Mouse (Mus musculus) limb, embryonic 11.5 days (tissue): ENCODE data around the gene Slc12a8. TPM values are rescaled to one million over a fixed set of nuclear protein-coding genes. Genes with fewer than 3 reads are reported as not detected.

Experiments used
- ATAC-seq: fragments of 200-750 bp; cut with Nextera tagmentation; 2 replicates; pipeline ENCODE4 v1.8.0; 2017; ENCODE audit warnings: low read depth; ENCODE audit not compliant: insufficient number of reproducible peaks, low FRiP score, low TSS enrichment
- DNase-seq: peaks from one replicate; pipeline ENCODE4 v3.0.0-alpha.2; 2015; ENCODE audit warnings: low spot score
- H3K27ac ChIP-seq: fragments of 300-500 bp; sonication (generic); replicated peaks from 2 replicates; pipeline ENCODE4 v1.5.1; 2014; ENCODE audit warnings: low read depth, mild to moderate bottlenecking, low read length
- H3K27me3 ChIP-seq: fragments of 300-500 bp; sonication (generic); 2 replicates; pipeline ENCODE4 v1.6.1; 2014; ENCODE audit warnings: mild to moderate bottlenecking, low read length, mixed read lengths; ENCODE audit not compliant: control insufficient read depth, insufficient read depth
- H3K36me3 ChIP-seq: fragments of 300-500 bp; sonication (generic); 2 replicates; pipeline ENCODE4 v1.6.1; 2014; ENCODE audit warnings: mild to moderate bottlenecking, low read length, moderate library complexity, mixed read lengths; ENCODE audit not compliant: control insufficient read depth, insufficient read depth
- H3K4me1 ChIP-seq: fragments of 300-500 bp; sonication (generic); 2 replicates; pipeline ENCODE4 v1.6.1; 2014; ENCODE audit warnings: low read length, mixed read lengths; ENCODE audit not compliant: control insufficient read depth, insufficient read depth
- H3K4me2 ChIP-seq: fragments of 300-500 bp; sonication (generic); 2 replicates; pipeline ENCODE4 v1.6.1; 2014; ENCODE audit warnings: low read depth, mild to moderate bottlenecking, moderate library complexity; ENCODE audit not compliant: severe bottlenecking
- H3K4me3 ChIP-seq: fragments of 300-500 bp; sonication (generic); 2 replicates; pipeline ENCODE4 v1.5.1; 2014; ENCODE audit warnings: low read depth, low read length
- H3K9ac ChIP-seq: fragments of 300-500 bp; sonication (generic); 2 replicates; pipeline ENCODE4 v1.6.1; 2014; ENCODE audit warnings: mild to moderate bottlenecking, low read length
- H3K9me3 ChIP-seq: fragments of 300-500 bp; sonication (generic); 2 replicates; pipeline ENCODE4 v1.6.1; 2016; ENCODE audit warnings: low read length; ENCODE audit not compliant: control insufficient read depth
- WGBS: fragments of 180-500 bp; shearing (Covaris S2); extraction: QIAGEN DNeasy Blood & Tissue Kit; methylation state at CpG from one replicate; pipeline ENCODE4 v1.1.7; 2014; 5-methylcytosine and 5-hydroxymethylcytosine counted together
- polyA plus RNA-seq: library from polyadenylated mRNA; unstranded; fragments of >200 nt; fragmentation: Nextera tagmentation; extraction: Ambion mirVana; gene quantifications from 2 replicates; pipeline ENCODE4 v1.2.1, GENCODE M21; 2014

Slc12a8 gene
- polyA plus RNA-seq, 1 experiment from 2014 or later: 0.49 TPM

DNA sequence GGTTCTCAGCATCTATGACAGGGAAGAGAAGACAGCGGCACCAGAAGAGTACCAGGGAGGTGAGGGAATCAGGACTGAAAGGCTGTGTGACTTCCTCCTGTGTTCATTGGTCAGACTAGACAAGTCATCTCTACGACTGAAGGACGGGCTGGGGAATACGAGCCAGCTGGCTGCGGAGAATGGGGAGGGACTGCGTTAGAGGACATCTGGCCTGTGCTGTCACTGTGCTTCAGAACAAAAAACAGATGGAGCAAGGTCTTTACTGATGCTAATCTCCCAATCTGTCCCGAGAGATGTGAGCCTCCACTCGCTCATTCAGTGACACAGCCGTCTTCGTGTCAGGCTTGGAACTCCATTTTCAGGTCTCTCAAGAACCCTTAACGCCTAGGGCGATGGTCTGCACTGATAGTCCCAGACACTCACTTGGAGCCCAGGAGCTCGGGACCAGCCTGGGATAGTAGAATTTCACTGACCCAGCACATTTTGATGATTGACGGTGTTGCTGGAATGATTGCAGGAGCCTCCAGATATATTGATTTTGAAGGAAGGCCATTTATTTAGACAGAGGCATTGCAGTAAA, 156.5 kb downstream of the Slc12a8 start:
- no peak for ATAC-seq
- WGBS: 41% methylated on average over 14 of the region's 14 CpGs

DNA sequence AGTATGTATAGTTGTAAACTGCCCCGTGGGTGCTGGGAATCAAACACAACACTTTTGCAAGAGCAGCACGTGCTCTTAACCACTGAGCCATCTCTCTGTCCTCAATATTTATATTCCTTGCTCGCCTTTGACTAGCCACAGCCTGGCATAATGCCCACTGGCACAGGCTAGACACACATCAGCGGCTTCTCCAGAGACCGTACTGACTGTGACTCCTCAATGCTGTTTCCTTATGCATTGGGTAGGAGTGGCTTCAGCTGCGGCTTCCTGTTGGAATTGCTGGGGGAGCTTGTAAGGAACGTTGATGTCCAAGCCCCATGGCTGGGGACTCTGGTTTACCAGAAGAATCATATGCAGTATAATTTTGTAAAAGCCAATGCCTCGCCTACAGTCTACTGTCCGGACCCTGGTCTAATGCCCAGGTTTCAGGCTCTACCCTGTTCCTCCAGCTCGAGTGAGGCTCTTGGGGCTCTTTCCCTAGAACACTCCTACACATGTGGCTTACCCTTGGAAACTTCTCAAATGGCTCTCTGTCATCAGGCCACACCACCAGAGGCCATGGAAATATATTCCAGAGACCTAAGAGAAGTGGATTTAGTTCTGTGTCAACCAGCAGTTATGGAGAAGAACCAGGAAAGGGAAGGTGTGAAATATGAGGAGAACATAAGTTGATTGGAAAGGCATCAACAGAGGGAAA, 158.2 kb downstream of the Slc12a8 start:
- Histone ChIP-seq H3K9me3 (no peaks in the 10 kb centered on the region), H3K4me1 (no peaks in the 10 kb centered on the region), H3K4me2 (no peak overlapping the region), H3K36me3 (no peaks in the 10 kb centered on the region), H3K27me3 (no peaks in the 10 kb centered on the region), H3K4me3 (no peak overlapping the region), H3K27ac (no peak overlapping the region), H3K9ac (no peak overlapping the region)
- DNase-seq (no peak), ATAC-seq (no peak)
- 87% methylated on average over 10 of the region's 10 CpGs for WGBS

More for the DNA sequence above, 156.5 kb downstream of the Slc12a8 start:
- Histone ChIP-seq H3K4me2 (no peak overlapping the region), H3K27me3 (no peaks in the 10 kb centered on the region), H3K9me3 (no peaks in the 10 kb centered on the region), H3K9ac (no peak overlapping the region), H3K4me1 (no peaks in the 10 kb centered on the region), H3K36me3 (no peaks in the 10 kb centered on the region), H3K4me3 (no peak overlapping the region), H3K27ac (no peak overlapping the region)
- DNase-seq: no peak

DNA sequence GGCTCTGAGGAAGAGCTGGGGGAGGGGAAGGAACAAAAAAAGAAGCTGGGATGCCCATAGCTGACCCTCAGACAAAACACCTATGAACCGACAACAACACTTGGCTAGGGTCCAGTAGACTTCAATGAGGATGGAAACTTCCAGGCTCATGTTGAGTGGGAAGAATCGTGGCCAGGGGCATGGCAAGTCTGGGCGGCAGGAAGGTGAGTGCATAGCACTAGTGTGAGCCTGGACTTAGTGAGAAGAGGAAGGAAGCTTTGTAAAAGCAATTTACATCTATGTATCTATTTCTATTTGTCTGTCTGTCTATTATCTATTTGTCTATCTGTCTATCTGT, 158.7 kb downstream of the Slc12a8 start:
- Histone ChIP-seq H3K36me3 (no peaks in the 10 kb centered on the region), H3K4me2 (no peak overlapping the region), H3K9me3 (no peaks in the 10 kb centered on the region), H3K4me3 (no peak overlapping the region), H3K27me3 (no peaks in the 10 kb centered on the region), H3K9ac (no peak overlapping the region), H3K4me1 (no peaks in the 10 kb centered on the region), H3K27ac (no peak overlapping the region)
- WGBS: 83% methylated on average over 3 of the region's 3 CpGs
- no peak for ATAC-seq
- no peak for DNase-seq

DNA sequence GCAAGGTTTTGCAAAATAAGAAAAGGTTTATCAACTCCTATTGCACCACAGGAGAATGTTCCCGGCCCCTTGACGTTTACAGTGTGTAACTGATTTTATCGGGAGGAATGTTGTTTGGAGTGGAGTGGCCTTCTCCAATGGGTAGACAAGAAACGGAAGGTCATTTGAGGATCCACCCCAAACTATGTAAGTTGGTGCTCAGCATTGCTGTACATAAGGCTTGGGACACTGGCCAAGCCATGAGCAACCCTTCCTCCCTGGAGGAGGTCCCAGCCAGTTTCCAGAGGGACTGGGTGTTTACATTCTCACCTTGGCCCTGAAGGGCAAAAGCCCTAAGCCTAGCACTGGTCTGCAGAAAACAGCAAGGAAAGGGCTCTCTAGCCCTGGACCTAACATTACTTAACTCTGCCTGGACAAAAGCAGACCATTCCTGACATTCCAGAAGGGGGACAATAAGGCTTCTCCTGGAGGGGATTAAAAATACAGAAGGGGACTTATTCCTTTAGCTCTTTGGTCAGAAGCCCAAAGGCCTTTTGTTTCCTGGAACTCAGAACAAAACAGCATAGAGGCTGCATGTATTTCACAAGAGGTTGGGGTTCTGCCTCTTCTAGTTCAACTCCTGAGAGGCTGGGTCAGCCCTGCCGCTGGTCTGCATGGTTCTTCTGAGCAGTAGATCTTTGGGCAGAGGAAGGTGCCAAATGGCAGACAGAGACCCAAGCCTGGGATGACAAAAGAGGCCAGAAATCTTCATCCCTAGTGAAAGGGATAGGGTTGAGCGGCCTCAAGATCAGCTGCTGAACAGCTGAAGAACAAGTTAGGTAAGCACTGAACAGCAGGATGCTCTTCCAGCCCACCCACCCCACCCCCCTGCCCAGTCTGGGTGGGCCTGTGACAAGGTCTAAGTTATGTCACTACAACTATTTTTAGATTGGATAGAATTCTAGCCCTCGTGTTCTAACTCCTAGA, 159.5 kb downstream of the Slc12a8 start:
- H3K4me3 ChIP-seq: no peak overlapping the region
- H3K9me3 ChIP-seq: no peaks in the 10 kb centered on the region
- DNase-seq (no peak), ATAC-seq (no peak)
- no peaks in the 10 kb centered on the region for H3K27me3 ChIP-seq
- no peaks in the 10 kb centered on the region for H3K36me3 ChIP-seq
- no peak overlapping the region for H3K4me2 ChIP-seq
- H3K4me1 ChIP-seq: no peaks in the 10 kb centered on the region
- H3K9ac ChIP-seq: no peak overlapping the region
- no peak overlapping the region for H3K27ac ChIP-seq
- 82% methylated on average over 7 of the region's 7 CpGs for WGBS

DNA sequence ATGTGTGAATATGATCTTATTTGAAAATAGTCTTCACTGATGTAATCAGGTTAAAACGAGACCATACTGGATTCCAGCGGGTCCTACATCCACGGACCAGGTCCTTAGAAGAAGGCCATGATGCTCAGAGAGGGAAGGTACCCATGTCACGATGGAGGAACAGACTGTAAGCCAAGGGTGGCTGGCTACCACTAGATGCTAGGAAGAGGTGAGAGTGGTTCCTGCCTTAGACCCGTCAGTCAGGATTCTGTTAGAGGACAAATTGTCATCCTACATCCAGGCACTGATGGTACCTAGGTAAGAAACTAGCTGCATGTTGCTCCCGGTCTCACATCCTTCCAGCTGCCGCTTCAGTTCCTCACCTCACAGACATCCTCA, 160.2 kb downstream of the Slc12a8 start:
- no peak for DNase-seq
- no peak overlapping the region for H3K9ac ChIP-seq
- no peaks in the 10 kb centered on the region for H3K36me3 ChIP-seq
- no peak overlapping the region for H3K4me2 ChIP-seq
- no peaks in the 10 kb centered on the region for H3K9me3 ChIP-seq
- no peaks in the 10 kb centered on the region for H3K27me3 ChIP-seq
- ATAC-seq: no peak
- H3K4me3 ChIP-seq: no peak overlapping the region
- no peaks in the 10 kb centered on the region for H3K4me1 ChIP-seq
- no peak overlapping the region for H3K27ac ChIP-seq
- 88% methylated on average over 7 of the region's 7 CpGs for WGBS

DNA sequence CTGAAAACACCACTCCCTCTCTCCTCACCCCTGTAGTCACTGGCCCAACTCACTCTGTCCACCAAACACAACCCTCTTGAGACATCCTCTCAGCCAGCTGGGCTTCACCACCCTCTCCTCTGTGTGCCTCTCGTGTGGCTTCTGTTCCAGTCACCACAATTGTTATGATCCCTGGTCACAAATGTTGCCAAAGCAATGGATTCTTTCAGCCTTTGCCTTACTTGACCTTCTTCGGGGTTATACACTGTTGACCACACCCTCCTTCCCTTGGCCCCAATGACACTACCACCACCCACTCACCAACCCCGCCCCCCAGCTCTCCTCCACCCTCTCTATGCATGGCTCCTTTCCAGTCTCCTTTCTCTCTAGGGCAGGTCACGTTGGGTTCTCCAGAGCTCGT, 160.8 kb downstream of the Slc12a8 start:
- Histone ChIP-seq H3K4me3 (no peak overlapping the region), H3K27me3 (no peaks in the 10 kb centered on the region), H3K9me3 (no peaks in the 10 kb centered on the region), H3K9ac (no peak overlapping the region), H3K27ac (no peak overlapping the region), H3K4me2 (no peak overlapping the region), H3K36me3 (no peaks in the 10 kb centered on the region), H3K4me1 (no peaks in the 10 kb centered on the region)
- ATAC-seq (no peak), DNase-seq (no peak)
- 84% methylated on average over 5 of the region's 5 CpGs for WGBS

DNA sequence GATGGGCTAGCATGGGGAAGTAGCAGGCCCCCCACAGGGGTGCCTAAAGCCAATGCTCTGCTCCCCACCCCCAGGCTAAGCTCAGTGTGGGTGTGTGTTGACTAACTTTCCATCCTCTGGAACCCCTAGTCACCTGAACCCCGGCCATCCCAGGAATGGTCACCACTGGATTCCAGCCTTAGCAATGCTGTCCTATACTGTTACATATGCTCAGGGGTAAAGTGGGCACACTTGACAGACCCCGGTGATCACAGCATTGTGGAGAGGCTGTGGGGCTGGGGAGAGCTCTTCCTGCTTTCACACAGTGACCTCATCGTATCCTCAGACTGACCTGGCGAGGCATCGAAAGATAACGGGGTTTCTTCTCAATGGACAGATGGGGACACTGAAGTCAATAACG, 163.1 kb downstream of the Slc12a8 start:
- no peaks in the 10 kb centered on the region for H3K9me3 ChIP-seq
- ATAC-seq: no peak
- H3K4me2 ChIP-seq: no peak overlapping the region
- no peak for DNase-seq
- no peak overlapping the region for H3K4me3 ChIP-seq
- H3K4me1 ChIP-seq: no peaks in the 10 kb centered on the region
- no peak overlapping the region for H3K27ac ChIP-seq
- H3K9ac ChIP-seq: no peak overlapping the region
- no peaks in the 10 kb centered on the region for H3K27me3 ChIP-seq
- H3K36me3 ChIP-seq: no peaks in the 10 kb centered on the region
- 90% methylated on average over 7 of the region's 7 CpGs for WGBS

DNA sequence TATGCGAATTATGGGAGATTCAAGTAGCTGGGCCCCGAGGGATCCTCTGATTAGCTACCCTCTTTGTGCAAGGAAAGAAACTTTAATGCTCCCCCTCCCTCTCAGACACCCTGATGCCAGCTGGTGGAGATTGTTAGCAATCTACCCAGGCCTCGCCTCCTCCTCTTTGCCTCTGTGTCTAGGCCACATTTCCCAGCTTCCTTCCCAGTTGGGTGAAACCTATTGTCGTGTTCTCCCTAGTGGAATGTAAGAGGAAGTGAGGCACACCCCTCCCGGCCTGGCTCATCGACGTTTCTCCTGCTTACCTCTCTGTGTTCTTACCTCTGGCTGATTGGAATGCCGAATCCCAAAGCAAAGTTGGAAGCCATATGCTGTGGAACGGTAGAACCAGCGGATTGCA, 163.7 kb downstream of the Slc12a8 start:
- no peaks in the 10 kb centered on the region for H3K9me3 ChIP-seq
- no peak for DNase-seq
- no peaks in the 10 kb centered on the region for H3K4me1 ChIP-seq
- no peak overlapping the region for H3K9ac ChIP-seq
- H3K4me3 ChIP-seq: no peak overlapping the region
- H3K27ac ChIP-seq: no peak overlapping the region
- no peak overlapping the region for H3K4me2 ChIP-seq
- no peak for ATAC-seq
- no peaks in the 10 kb centered on the region for H3K36me3 ChIP-seq
- 69% methylated on average over 10 of the region's 10 CpGs for WGBS
- no peaks in the 10 kb centered on the region for H3K27me3 ChIP-seq
